Mouse (Mus musculus) myocyte (in vitro differentiated cells): ENCODE measurements at regions not wholly inside any gene's neighbourhood (a gene's known extent, or its start where the extent isn't known, plus 50 kb on each side); places are given as distances from the start of the nearest gene placed in this dataset.
A peak's percentile ranks its signal among the peaks of the same experiment; 100 is the strongest.

Experiments used
- CEBPB ChIP-seq: IDR thresholded peaks from 2 replicates; pipeline ENCODE4 v1.6.1; 2011; ENCODE audit warnings: mild to moderate bottlenecking, moderate library complexity; ENCODE audit not compliant: poor library complexity, insufficient read depth, severe bottlenecking
- E2F4 ChIP-seq: IDR thresholded peaks from one replicate; pipeline ENCODE4 v1.6.1; 2011; ENCODE audit warnings: mild to moderate bottlenecking, control low read depth, moderate library complexity; ENCODE audit not compliant: insufficient read depth
- MAX ChIP-seq: IDR thresholded peaks from one replicate; pipeline ENCODE4 v1.6.1; 2011; ENCODE audit warnings: low read depth, mild to moderate bottlenecking, control low read depth
- MYOD1 ChIP-seq, 3 experiments: IDR thresholded peaks; one replicate each; pipeline ENCODE4 v1.6.1; 2011; ENCODE audit warnings: control low read depth in 2 of 3, low read depth in 2 of 3, mild to moderate bottlenecking in 2 of 3, moderate library complexity in 1 of 3; ENCODE audit not compliant: insufficient read length in 2 of 3, control insufficient read depth in 1 of 3
- MYOG ChIP-seq, 3 experiments: IDR thresholded peaks; one replicate each; pipeline ENCODE4 v1.6.1; 2011; ENCODE audit warnings: control low read depth in 2 of 3, low read depth in 2 of 3, mild to moderate bottlenecking in 2 of 3; ENCODE audit not compliant: insufficient read length in 2 of 3, control insufficient read depth in 1 of 3, insufficient read depth in 1 of 3
- POLR2A ChIP-seq: IDR thresholded peaks from one replicate; pipeline ENCODE4 v1.6.1; 2011; ENCODE audit warnings: low read depth, mild to moderate bottlenecking, control low read depth, moderate library complexity; ENCODE audit not compliant: insufficient read length
- POLR2AphosphoS2 ChIP-seq: IDR thresholded peaks from one replicate; pipeline ENCODE4 v1.6.1; 2011; ENCODE audit warnings: low read depth, control low read depth; ENCODE audit not compliant: insufficient read length
- REST ChIP-seq: IDR thresholded peaks from one replicate; pipeline ENCODE4 v1.6.1; 2011; ENCODE audit warnings: mild to moderate bottlenecking, control low read depth, moderate library complexity; ENCODE audit not compliant: insufficient read depth, insufficient read length
- SRF ChIP-seq: IDR thresholded peaks from one replicate; pipeline ENCODE4 v1.6.1; 2011; ENCODE audit warnings: low read depth; ENCODE audit not compliant: control insufficient read depth, insufficient read length
- TCF12 ChIP-seq: IDR thresholded peaks from one replicate; pipeline ENCODE4 v1.6.1; 2011; ENCODE audit warnings: mild to moderate bottlenecking, control low read depth; ENCODE audit not compliant: poor library complexity, insufficient read depth, severe bottlenecking
- TCF3 ChIP-seq: IDR thresholded peaks from one replicate; pipeline ENCODE4 v1.6.1; 2011; ENCODE audit warnings: low read depth, control low read depth; ENCODE audit not compliant: insufficient read length
- USF1 ChIP-seq: IDR thresholded peaks from one replicate; pipeline ENCODE4 v1.6.1; 2011; ENCODE audit warnings: low read depth, mild to moderate bottlenecking, control low read depth, moderate library complexity

GRCm38 (mm10) chr1:91670980-91671379 lies 130.3 kb upstream of the Twist2 start:
- TF ChIP-seq POLR2A (no peak), POLR2AphosphoS2 (no peak), CEBPB (no peak), MAX (no peak), E2F4 (no peak), TCF12 (no peak), REST (no peak), MYOD1 (IDR thresholded peaks at IDR 0.05; ENCODE audit: control insufficient read depth in 1 of 3, insufficient read length in 2 of 3, low read depth in 2 of 3) (peak in 1 of 3 experiments; percentile 32), SRF (no peak), TCF3 (no peak), USF1 (no peak), MYOG (IDR thresholded peaks at IDR 0.05; ENCODE audit: control insufficient read depth in 1 of 3, insufficient read depth in 1 of 3, insufficient read length in 2 of 3, low read depth in 2 of 3) (peak in 1 of 3 experiments; percentile 32)
